Mouse (Mus musculus): ENCODE measurements around the gene Tigd3. TPM values are rescaled to one million over a fixed set of nuclear protein-coding genes. Genes with fewer than 3 reads are reported as not detected.
A peak's percentile ranks its signal among the peaks of the same experiment; 100 is the strongest.

The Tigd3 gene
- polyA plus RNA-seq (2016; fragmentation: Nextera tagmentation; extraction: Ambion mirVana), result 9.5 and 10.8 TPM in 2 replicates

- Histone ChIP-seq H3K4me3 (peak within 1 kb of the TSS; percentile 69), H3K9me3 (replicated peaks) (no peaks in the 10 kb centered on the region), H3K36me3 (peaks cover 59% of the 10 kb centered on the region), H3K4me1 (peaks cover 32% of the 10 kb centered on the region), H3K27me3 (ENCODE audit: low read depth, poor library complexity, severe bottlenecking) (no peaks in the 10 kb centered on the region), H3K27ac (replicated peaks) (peak within 1 kb of the TSS; percentile 93)
- DNase-seq (ENCODE audit: low spot score), result peak; percentile 95
- WGBS, result 6% methylated on average over 36 of the region's 36 CpGs
Measured at GRCm38 (mm10) chr19:5894002-5894678, at the start of gene Tigd3. Gene Tigd3 (minus strand): TSS chr19:5894149.

DNA sequence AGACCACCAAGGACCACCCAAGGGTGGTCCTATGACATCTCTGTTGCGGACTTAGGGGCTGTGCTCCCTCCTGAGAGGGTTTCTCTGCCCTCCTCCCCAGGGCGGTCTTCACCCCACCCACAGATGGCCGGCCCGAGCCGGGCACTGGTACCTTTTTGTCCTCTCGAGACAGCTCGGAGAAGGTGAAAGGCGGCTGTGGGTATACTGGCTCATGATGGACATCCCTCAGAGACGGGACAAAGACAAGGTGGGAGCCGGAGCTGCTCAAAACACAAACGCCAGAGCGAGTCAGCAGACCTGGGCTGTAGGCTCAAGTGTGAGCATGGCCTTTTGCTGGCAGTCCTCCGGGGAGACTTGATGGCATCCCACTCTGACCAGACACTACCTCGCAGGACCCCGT, 49.5 kb upstream of the Tigd3 start:
- Histone ChIP-seq H3K27ac (replicated peaks) (no peak overlapping the region), H3K36me3 (peaks cover 96% of the 10 kb centered on the region), H3K9me3 (replicated peaks) (no peaks in the 10 kb centered on the region), H3K27me3 (ENCODE audit: low read depth, poor library complexity, severe bottlenecking) (no peaks in the 10 kb centered on the region), H3K4me1 (peaks cover 3% of the 10 kb centered on the region), H3K4me3 (no peak overlapping the region)
- DNase-seq (ENCODE audit: low spot score), result no peak
- 93% methylated on average over 15 of the region's 15 CpGs for WGBS

DNA sequence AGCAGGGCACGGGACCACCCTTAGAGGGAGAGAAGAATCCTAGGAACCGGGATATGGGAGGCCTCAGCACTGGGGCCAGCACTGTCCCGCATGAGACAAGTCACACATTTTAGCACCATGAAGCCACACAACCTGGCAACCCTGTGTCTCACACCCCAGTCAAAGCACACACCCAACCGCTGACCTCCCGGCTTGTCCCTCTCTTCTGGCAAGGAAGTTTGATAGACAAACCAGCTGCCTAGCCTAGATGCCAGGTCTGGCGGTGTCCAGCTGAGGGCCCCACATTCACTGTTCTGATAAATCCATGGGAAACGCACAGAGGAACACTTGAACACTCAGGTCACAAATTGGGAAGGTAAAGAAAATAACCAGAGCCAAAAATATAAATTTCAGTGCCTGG, 48.6 kb upstream of the Tigd3 start:
- H3K36me3 ChIP-seq, result peaks cover 88% of the 10 kb centered on the region
- 93% methylated on average over 7 of the region's 7 CpGs for WGBS

GRCm38 (mm10) chr19:5940656-5941055, 46.7 kb upstream of the Tigd3 start:
- H3K4me3 ChIP-seq, result no peak overlapping the region
- H3K27me3 ChIP-seq (ENCODE audit: low read depth, poor library complexity, severe bottlenecking), result no peaks in the 10 kb centered on the region
- peaks cover 69% of the 10 kb centered on the region for H3K36me3 ChIP-seq
- H3K9me3 ChIP-seq (replicated peaks), result no peaks in the 10 kb centered on the region
- DNase-seq (ENCODE audit: low spot score), result no peak
- 96% methylated on average over 10 of the region's 10 CpGs for WGBS
- H3K4me1 ChIP-seq, result peaks cover 22% of the 10 kb centered on the region
- H3K27ac ChIP-seq (replicated peaks), result no peak overlapping the region

More for the DNA sequence above, 48.6 kb upstream of the Tigd3 start:
- Histone ChIP-seq H3K27me3 (ENCODE audit: low read depth, poor library complexity, severe bottlenecking) (no peaks in the 10 kb centered on the region), H3K27ac (replicated peaks) (no peak overlapping the region), H3K4me1 (peaks cover 11% of the 10 kb centered on the region), H3K4me3 (no peak overlapping the region), H3K9me3 (replicated peaks) (no peaks in the 10 kb centered on the region)
- no peak for DNase-seq (ENCODE audit: low spot score)

DNA sequence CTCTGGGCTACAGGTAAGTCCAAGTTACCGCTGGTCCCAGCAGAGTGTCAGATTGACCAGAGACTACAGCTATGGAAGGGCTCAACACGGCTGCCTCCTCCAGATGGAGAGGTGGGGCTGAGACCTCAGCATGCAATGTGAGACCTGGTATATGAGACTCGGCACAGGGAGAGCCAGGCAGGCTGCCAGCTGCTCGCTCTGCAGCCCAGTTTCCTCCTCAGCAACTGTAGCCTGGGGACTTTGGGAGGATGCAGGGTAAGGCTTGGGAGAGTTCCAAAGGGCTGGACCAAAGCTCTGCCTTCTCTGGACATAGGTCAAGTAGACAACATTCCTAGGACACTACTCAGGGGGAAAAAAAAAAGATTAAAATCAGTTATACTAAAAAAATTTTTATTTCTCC, 46.2 kb upstream of the Tigd3 start:
- H3K4me3 ChIP-seq, result no peak overlapping the region
- H3K27me3 ChIP-seq (ENCODE audit: low read depth, poor library complexity, severe bottlenecking), result no peaks in the 10 kb centered on the region
- WGBS, result 85% methylated on average over 4 of the region's 4 CpGs
- H3K4me1 ChIP-seq, result peaks cover 27% of the 10 kb centered on the region
- no peaks in the 10 kb centered on the region for H3K9me3 ChIP-seq (replicated peaks)
- H3K36me3 ChIP-seq, result peaks cover 64% of the 10 kb centered on the region
- no peak overlapping the region for H3K27ac ChIP-seq (replicated peaks)
- no peak for DNase-seq (ENCODE audit: low spot score)

DNA sequence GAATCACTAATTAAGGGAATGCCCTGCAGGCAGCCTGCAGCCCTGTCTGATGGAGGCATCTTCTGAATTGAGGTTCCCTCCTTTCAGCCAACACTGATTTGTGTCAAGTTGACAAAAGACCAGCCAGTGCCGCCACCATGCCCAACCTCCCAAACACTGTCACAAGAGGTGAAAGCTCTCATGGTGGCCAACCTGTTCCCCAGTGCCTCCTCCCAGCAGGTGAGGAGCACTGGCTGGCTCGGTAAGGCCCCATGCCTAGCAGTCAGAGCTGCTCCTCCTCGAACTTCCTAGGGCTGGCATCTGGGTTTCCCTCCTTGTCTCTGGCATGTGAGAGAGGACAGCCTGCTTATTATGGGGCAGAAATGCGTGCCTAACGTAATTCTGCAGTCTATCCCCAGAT, 45.8 kb upstream of the Tigd3 start:
- Histone ChIP-seq H3K27me3 (ENCODE audit: low read depth, poor library complexity, severe bottlenecking) (no peaks in the 10 kb centered on the region), H3K9me3 (replicated peaks) (no peaks in the 10 kb centered on the region), H3K36me3 (peaks cover 59% of the 10 kb centered on the region), H3K4me1 (peaks cover 30% of the 10 kb centered on the region), H3K27ac (replicated peaks) (no peak overlapping the region), H3K4me3 (no peak overlapping the region)
- DNase-seq (ENCODE audit: low spot score), result no peak
- 94% methylated on average over 5 of the region's 5 CpGs for WGBS

GRCm38 (mm10) chr19:5938516-5938915, 44.6 kb upstream of the Tigd3 start:
- no peak for DNase-seq (ENCODE audit: low spot score)
- Histone ChIP-seq H3K27me3 (ENCODE audit: low read depth, poor library complexity, severe bottlenecking) (no peaks in the 10 kb centered on the region), H3K27ac (replicated peaks) (no peak overlapping the region), H3K9me3 (replicated peaks) (no peaks in the 10 kb centered on the region), H3K4me3 (no peak overlapping the region), H3K4me1 (peaks cover 30% of the 10 kb centered on the region), H3K36me3 (peaks cover 47% of the 10 kb centered on the region)
- 87% methylated on average over 6 of the region's 6 CpGs for WGBS

- H3K36me3 ChIP-seq, result peaks cover 41% of the 10 kb centered on the region
- peak overlapping the region; percentile 57 for H3K27ac ChIP-seq (replicated peaks)
- peak; percentile 43 for DNase-seq (ENCODE audit: low spot score)
- H3K4me3 ChIP-seq, result peak overlapping the region; percentile 36
- no peaks in the 10 kb centered on the region for H3K9me3 ChIP-seq (replicated peaks)
- 29% methylated on average over 14 of the region's 14 CpGs for WGBS
- no peaks in the 10 kb centered on the region for H3K27me3 ChIP-seq (ENCODE audit: low read depth, poor library complexity, severe bottlenecking)
- H3K4me1 ChIP-seq, result peaks cover 30% of the 10 kb centered on the region
Measured at GRCm38 (mm10) chr19:5937836-5938406, 44.0 kb upstream of the Tigd3 start.

DNA sequence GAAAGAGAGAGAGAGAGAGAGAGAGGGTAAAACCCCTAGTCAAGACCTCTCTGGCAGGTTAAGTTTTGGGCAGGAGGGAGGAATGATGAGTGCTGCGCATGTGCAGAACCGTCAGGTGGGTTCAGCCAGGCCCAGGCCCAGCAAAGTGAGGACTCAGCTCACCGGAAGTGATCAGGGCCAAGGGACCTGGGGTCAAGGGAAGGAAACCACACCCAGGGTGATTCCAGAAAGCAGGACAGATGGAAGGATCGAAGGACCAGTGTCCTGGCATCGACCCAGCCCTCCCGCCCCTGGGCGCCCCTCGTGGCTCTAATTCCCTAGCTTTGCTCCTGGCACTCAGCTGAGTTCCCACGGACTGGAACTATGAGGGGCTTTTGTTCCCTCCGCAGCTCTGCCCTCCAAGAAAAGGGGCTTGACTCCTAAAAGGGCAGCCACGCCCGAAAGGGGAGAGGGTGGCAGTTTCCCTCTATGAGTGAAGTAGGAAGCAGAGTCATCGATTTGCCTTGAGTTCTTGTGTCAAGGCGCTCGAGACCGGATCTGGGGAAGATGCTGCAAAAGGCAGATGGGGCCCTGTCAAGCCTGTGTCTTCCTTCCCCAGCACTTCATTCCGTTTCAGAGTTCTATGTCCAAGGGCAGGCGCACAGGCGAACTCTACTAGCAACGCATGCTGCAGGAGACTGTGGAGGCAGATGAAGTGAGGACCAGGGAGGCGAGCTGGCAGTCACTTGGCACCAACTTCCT, 43.3 kb upstream of the Tigd3 start:
- WGBS, result 74% methylated on average over 21 of the region's 21 CpGs
- Histone ChIP-seq H3K4me3 (0 out of 2 replicates have a peak overlapping the region, but pooled peaks have one; percentile 36), H3K27me3 (ENCODE audit: low read depth, poor library complexity, severe bottlenecking) (no peaks in the 10 kb centered on the region), H3K4me1 (peaks cover 30% of the 10 kb centered on the region), H3K9me3 (replicated peaks) (no peaks in the 10 kb centered on the region), H3K27ac (replicated peaks) (peak overlapping the region; percentile 57), H3K36me3 (peaks cover 35% of the 10 kb centered on the region)
- DNase-seq (ENCODE audit: low spot score), result no peak

- H3K27ac ChIP-seq (replicated peaks), result no peak overlapping the region
Measured at GRCm38 (mm10) chr19:5935691-5936090, 41.7 kb upstream of the Tigd3 start.

DNA sequence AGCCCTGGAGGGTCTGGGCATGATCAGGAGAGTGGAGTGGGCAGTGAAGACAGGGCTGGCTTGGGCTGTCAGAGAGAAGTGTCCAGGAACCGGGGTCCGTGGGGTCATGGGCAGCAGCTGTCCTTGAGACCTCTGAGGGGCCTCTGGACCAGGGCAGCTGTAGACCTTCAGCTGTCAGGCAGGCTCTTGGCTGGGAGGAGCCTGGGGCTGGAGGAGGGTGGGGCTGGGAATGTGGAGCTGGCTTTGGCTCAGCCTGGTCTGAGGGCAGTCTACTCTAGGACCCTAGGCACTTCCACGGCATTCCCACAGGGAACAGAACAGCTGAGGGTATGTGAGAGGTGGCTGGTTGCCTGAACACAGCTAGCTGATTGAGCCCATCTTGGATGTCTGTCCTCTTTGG, 41.3 kb upstream of the Tigd3 start:
- Histone ChIP-seq H3K36me3 (peaks cover 17% of the 10 kb centered on the region), H3K27me3 (ENCODE audit: low read depth, poor library complexity, severe bottlenecking) (no peaks in the 10 kb centered on the region), H3K4me1 (peaks cover 30% of the 10 kb centered on the region), H3K27ac (replicated peaks) (0 out of 2 replicates have a peak overlapping the region, but pooled peaks have one; percentile 24), H3K4me3 (peak overlapping the region; percentile 8; the same call in 1 of the 2 replicates), H3K9me3 (replicated peaks) (no peaks in the 10 kb centered on the region)
- DNase-seq (ENCODE audit: low spot score), result no peak
- WGBS, result 68% methylated on average over 3 of the region's 3 CpGs

More at GRCm38 (mm10) chr19:5935691-5936090, 41.7 kb upstream of the Tigd3 start:
- Histone ChIP-seq H3K27me3 (ENCODE audit: low read depth, poor library complexity, severe bottlenecking) (no peaks in the 10 kb centered on the region), H3K4me1 (peaks cover 30% of the 10 kb centered on the region), H3K36me3 (peaks cover 21% of the 10 kb centered on the region), H3K9me3 (replicated peaks) (no peaks in the 10 kb centered on the region), H3K4me3 (no peak overlapping the region)
- 79% methylated on average over 5 of the region's 5 CpGs for whole genome bisulfite sequencing
- no peak for DNase-seq (ENCODE audit: low spot score)

DNA sequence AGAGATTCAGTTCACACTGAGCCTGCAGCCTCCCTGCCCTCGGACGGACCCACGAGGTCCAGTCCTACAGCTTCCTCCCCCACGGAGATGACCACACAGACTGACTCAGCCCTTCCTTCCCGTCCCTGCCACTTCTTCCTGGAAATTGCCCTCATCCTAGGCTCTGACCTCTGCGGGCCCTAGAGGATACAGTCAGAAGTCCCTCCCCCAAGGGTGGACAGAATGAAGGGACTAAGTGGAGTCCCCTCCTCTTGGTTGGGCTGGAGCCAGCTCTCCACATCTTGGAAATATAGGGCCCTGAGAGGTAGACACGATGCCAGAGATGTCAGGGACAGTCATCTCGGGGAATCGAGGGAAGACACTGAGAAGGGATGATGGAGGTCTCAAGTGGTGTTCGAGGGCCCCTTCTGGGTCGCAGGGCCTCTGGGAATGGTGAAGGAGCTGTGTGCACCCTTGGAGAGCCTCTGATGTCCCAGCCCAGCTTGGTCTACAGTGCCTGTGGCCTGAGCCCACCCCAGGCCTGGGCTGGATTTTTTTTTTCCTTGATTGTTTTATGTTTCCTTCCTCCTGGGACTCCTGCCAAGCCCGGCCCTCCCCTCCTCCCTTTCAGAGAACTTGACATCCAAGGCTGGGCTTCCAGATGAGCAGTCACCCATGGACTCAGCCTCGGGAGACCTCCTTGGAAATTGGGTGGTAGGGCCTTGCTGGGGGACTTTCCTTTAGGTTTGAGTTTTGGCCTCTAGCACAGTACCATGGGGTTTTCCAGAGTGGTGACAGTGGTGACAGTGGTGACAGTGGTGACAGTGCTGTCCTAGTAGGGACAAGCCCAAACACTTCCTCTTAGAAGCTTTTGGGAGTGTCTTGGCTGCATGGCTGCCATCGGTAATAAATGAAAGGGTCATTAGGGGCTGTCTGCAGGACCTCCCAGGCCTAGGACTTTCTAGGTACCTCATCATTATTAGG, 36.0 kb upstream of the Tigd3 start:
- no peak overlapping the region for H3K27ac ChIP-seq (replicated peaks)
- no peaks in the 10 kb centered on the region for H3K9me3 ChIP-seq (replicated peaks)
- H3K36me3 ChIP-seq, result no peaks in the 10 kb centered on the region
- peaks cover 17% of the 10 kb centered on the region for H3K27me3 ChIP-seq (ENCODE audit: low read depth, poor library complexity, severe bottlenecking)
- 81% methylated on average over 14 of the region's 14 CpGs for WGBS
- H3K4me3 ChIP-seq, result no peak overlapping the region
- peaks cover 8% of the 10 kb centered on the region for H3K4me1 ChIP-seq
- DNase-seq (ENCODE audit: low spot score), result no peak
